ENCODE assay signal across 8 mouse cellular contexts in the genomic region with DNA sequence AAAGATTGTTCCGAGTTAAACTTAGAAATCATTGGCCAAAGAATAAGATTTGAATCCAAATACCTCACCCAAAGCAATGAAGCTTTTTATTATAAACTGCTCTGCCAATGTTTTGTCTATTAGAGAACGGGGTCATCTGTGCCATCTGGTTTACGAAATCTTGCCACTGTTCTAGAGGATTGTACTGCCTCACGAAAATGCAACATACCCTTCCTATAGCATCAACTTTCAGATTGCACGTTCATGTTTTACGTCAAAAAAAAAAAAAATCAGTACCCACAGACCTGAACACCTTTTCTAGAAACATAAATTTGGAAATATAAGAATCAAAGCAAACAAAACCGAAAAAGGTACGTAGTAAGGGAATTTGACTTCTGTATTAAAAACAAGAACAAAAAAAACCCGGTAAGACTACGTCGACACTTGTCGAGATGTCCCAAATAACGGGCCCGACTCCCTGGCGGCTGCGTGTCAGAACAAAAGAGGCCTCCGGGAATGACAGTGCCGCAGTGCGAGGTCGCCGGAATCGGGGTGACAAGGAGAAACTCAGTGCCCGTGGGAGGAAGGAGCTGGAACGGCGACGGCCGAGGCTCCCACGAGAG. TPM values are rescaled to one million over a fixed set of nuclear protein-coding genes. Genes with fewer than 3 reads are reported as not detected.
DNase-seq lines count a peak whose midpoint lies in the region; ATAC-seq and TF ChIP-seq lines count a peak whose summit lies in the region.

No protein-coding gene starts in this region.

- peak overlapping the region; percentile 90 for H3K4me3 ChIP-seq in lung, embryonic 14.5 days (ENCODE audit: low read depth, low read length)
- H3K4me3 ChIP-seq in hindbrain, embryonic 16.5 days (ENCODE audit: low read length) = peak overlapping the region; percentile 95
- peak overlapping the region; percentile 91 for H3K4me3 ChIP-seq in neural tube, embryonic 13.5 days

- H3K27ac ChIP-seq in lung, embryonic 14.5 days (ENCODE audit: low read depth) = peak overlapping the region; percentile 93
- peak overlapping the region; percentile 97 for H3K27ac ChIP-seq in hindbrain, embryonic 16.5 days (ENCODE audit: low read depth, low read length)
- H3K27ac ChIP-seq in neural tube, embryonic 13.5 days (replicated peaks) = peak overlapping the region; percentile 99

- H3K9ac ChIP-seq in lung, embryonic 14.5 days = peak overlapping the region; percentile 80
- peak overlapping the region; percentile 97 for H3K9ac ChIP-seq in hindbrain, embryonic 16.5 days (ENCODE audit: low read depth, low read length)
- peak overlapping the region; percentile 95 for H3K9ac ChIP-seq in neural tube, embryonic 13.5 days

- 3% methylated on average over 28 of the region's 28 CpGs for WGBS in lung, embryonic 14.5 days
- WGBS in hindbrain, embryonic 16.5 days = 4% methylated on average over 28 of the region's 28 CpGs
- 3% methylated on average over 28 of the region's 28 CpGs for WGBS in neural tube, embryonic 13.5 days

- no peaks in the 10 kb centered on the region for H3K9me3 ChIP-seq in lung, embryonic 14.5 days (ENCODE audit: low read depth, low read length)
- H3K9me3 ChIP-seq in hindbrain, embryonic 16.5 days (ENCODE audit: control insufficient read depth, low read length) = no peaks in the 10 kb centered on the region
- no peaks in the 10 kb centered on the region for H3K9me3 ChIP-seq in neural tube, embryonic 13.5 days

- TF ChIP-seq CTCF in lung, embryonic 14.5 days (IDR thresholded peaks at IDR 0.05; ENCODE audit: low read depth) = no peak

- no peaks in the 10 kb centered on the region for H3K27me3 ChIP-seq in lung, embryonic 14.5 days (ENCODE audit: insufficient read depth, low read length)
- H3K27me3 ChIP-seq in hindbrain, embryonic 16.5 days (replicated peaks; ENCODE audit: control insufficient read depth, insufficient read depth, low read length) = no peaks in the 10 kb centered on the region
- peaks cover 6% of the 10 kb centered on the region; the same call in 1 of the 2 replicates for H3K27me3 ChIP-seq in neural tube, embryonic 13.5 days

- peaks cover 8% of the 10 kb centered on the region for H3K36me3 ChIP-seq in lung, embryonic 14.5 days (ENCODE audit: insufficient read depth)
- peaks cover 6% of the 10 kb centered on the region for H3K36me3 ChIP-seq in hindbrain, embryonic 16.5 days (ENCODE audit: control insufficient read depth, insufficient read depth, low read length)
- H3K36me3 ChIP-seq in neural tube, embryonic 13.5 days = peaks cover 6% of the 10 kb centered on the region

- no peak for ATAC-seq in lung, embryonic 14.5 days (ENCODE audit: insufficient read depth)
- ATAC-seq in hindbrain, embryonic 16.5 days = no peak
- ATAC-seq in neural tube, embryonic 13.5 days (ENCODE audit: low read depth) = no peak

- peak overlapping the region; percentile 74 for H3K4me2 ChIP-seq in lung, embryonic 14.5 days
- peak overlapping the region; percentile 63 for H3K4me2 ChIP-seq in hindbrain, embryonic 16.5 days (ENCODE audit: low read length)
- H3K4me2 ChIP-seq in neural tube, embryonic 13.5 days = peak overlapping the region; percentile 76

- intact Hi-C loops in left cerebral cortex, postnatal 4 days (cut with DNase I) = no loop called here
- intact Hi-C loops in left cerebral cortex, postnatal 25 days (cut with DNase I) = loop anchor here (1.0 to 5.0 kb wide), 2 partner anchors 45 to 101 kb away; a partner anchor contains a TSS

- H3K4me1 ChIP-seq in lung, embryonic 14.5 days (ENCODE audit: insufficient read depth) = peaks cover 13% of the 10 kb centered on the region
- H3K4me1 ChIP-seq in hindbrain, embryonic 16.5 days (ENCODE audit: control insufficient read depth, insufficient read depth, low read depth, low read length) = peaks cover 27% of the 10 kb centered on the region
- peaks cover 45% of the 10 kb centered on the region for H3K4me1 ChIP-seq in neural tube, embryonic 13.5 days (replicated peaks)

- DNase-seq in lung, embryonic 14.5 days = peak; percentile 60
- no peak for DNase-seq in lung, postnatal 36 days
- DNase-seq in c-Kit-negative CD71-positive TER-119-positive erythroid progenitor cells, embryonic 14.5 days (ENCODE audit: low read depth, low spot score) = peak; percentile 28
- DNase-seq in left cerebral cortex, postnatal 4 days = no peak
- no peak for DNase-seq in left cerebral cortex, postnatal 25 days (ENCODE audit: low spot score in 2 of 2)
- DNase-seq in adrenal gland, postnatal 10 days = no peak

RNA-seq across cellular contexts. Expression of a gene that starts 0.6 kb away (rescaled TPM):
- polyA plus RNA-seq in lung, embryonic 14.5 days (2014; fragmentation: Nextera tagmentation; extraction: Ambion mirVana) = 138 and 142 TPM in 2 replicates
- 436 and 461 TPM in 2 replicates for polyA plus RNA-seq in hindbrain, embryonic 16.5 days (2015; fragmentation: Nextera tagmentation; extraction: Ambion mirVana)
- polyA plus RNA-seq in neural tube, embryonic 13.5 days (2015; fragmentation: Nextera tagmentation; extraction: Ambion mirVana) = 408 and 420 TPM in 2 replicates
- total RNA-seq in left cerebral cortex, postnatal 4 days (2021) = 100 to 1,000 TPM; 579 to 621 TPM
- total RNA-seq in left cerebral cortex, postnatal 25 days (2021) = 1,000 to 10,000 TPM in 1 of 2 experiments, 100 to 1,000 TPM in 1; 977 to 1,064 TPM
- total RNA-seq in adrenal gland, postnatal 10 days (2021) = 100 to 1,000 TPM; 274 to 290 TPM

RNA-seq across cellular contexts. Expression of a gene that starts 45.5 kb away (rescaled TPM):
- 28.1 and 30.1 TPM in 2 replicates for polyA plus RNA-seq in lung, embryonic 14.5 days (2014; fragmentation: Nextera tagmentation; extraction: Ambion mirVana)
- 35.6 and 43.2 TPM in 2 replicates for polyA plus RNA-seq in hindbrain, embryonic 16.5 days (2015; fragmentation: Nextera tagmentation; extraction: Ambion mirVana)
- polyA plus RNA-seq in neural tube, embryonic 13.5 days (2015; fragmentation: Nextera tagmentation; extraction: Ambion mirVana) = 56.8 and 63.9 TPM in 2 replicates
- 10 to 100 TPM; 47.3 to 50.1 TPM for total RNA-seq in left cerebral cortex, postnatal 4 days (2021)
- total RNA-seq in left cerebral cortex, postnatal 25 days (2021) = 10 to 100 TPM; 29.7 to 34.1 TPM
- total RNA-seq in adrenal gland, postnatal 10 days (2021) = 10 to 100 TPM; 17.3 to 21.9 TPM

Comparison
In these comparisons a context has a peak if more than half of its experiments do, and no peak if none do; other contexts are left out.
1. DNase-seq: peak in lung, embryonic 14.5 days (single experiment) and c-Kit-negative CD71-positive TER-119-positive erythroid progenitor cells, embryonic 14.5 days (single experiment); none in lung, postnatal 36 days (single experiment), left cerebral cortex, postnatal 4 days (single experiment), left cerebral cortex, postnatal 25 days (0 of 2) and adrenal gland, postnatal 10 days (single experiment).
2. Peak in every context shown above with its lines, with median percentiles within 50 percentile points of each other: H3K27ac ChIP-seq, H3K4me2 ChIP-seq, H3K4me3 ChIP-seq and H3K9ac ChIP-seq.